32 mouse cellular contexts compared by ENCODE assay signal in genomic region chr5:135890920-135891319, GRCm38 (mm10). TPM values are rescaled to one million over a fixed set of nuclear protein-coding genes. Genes with fewer than 3 reads are reported as not detected.
DNase-seq lines count a peak whose midpoint lies in the region; ATAC-seq and TF ChIP-seq lines count a peak whose summit lies in the region.
"Had no signal": no experiment of that assay in that cellular context is flagged by ENCODE, and none has a peak within 500 bp of the region (broad histone marks: within the 10 kb centered on the region; RNA-seq: fewer than 3 reads in every experiment).

No protein-coding gene starts in this region.

- DNase-seq in embryonic facial prominence, embryonic 14.5 days (ENCODE audit: low spot score) = peak; percentile 36
- no peak for DNase-seq in embryonic facial prominence, embryonic 10.5 days (ENCODE audit: low spot score)
- DNase-seq in ES-CJ7 (ENCODE audit: low read depth, low spot score) = peak; percentile 57
- peak; percentile 54 for DNase-seq in ZHBTc4 (ENCODE audit: low read depth, low spot score)
- DNase-seq in stomach, postnatal 0 days (ENCODE audit: low spot score) = no peak
- no peak for DNase-seq in embryo, embryonic 10 days (ENCODE audit: low spot score)
- no peak for DNase-seq in heart, postnatal 25 days (ENCODE audit: low spot score)
- no peak for DNase-seq in cerebellum, adult 2 months
- DNase-seq: adrenal gland, postnatal 10 days; adrenal gland, postnatal 36 days; cerebellum, adult 18-20 months; cerebellum, adult 9-11 months; cerebellum, postnatal 25 days; embryo, embryonic 11 days; gastrocnemius, postnatal 10 days; gastrocnemius, postnatal 36 days; heart, postnatal 10 days; heart, postnatal 4 days; kidney, adult 18-20 months had no signal

- H3K4me2 ChIP-seq in embryonic facial prominence, embryonic 14.5 days (ENCODE audit: low read depth, low read length) = no peak overlapping the region
- no peak overlapping the region for H3K4me2 ChIP-seq in stomach, postnatal 0 days (replicated peaks; ENCODE audit: low read depth)
- H3K4me2 ChIP-seq: forebrain, embryonic 13.5 days; heart, embryonic 12.5 days; heart, embryonic 15.5 days; hindbrain, embryonic 14.5 days had no signal

- peaks cover 4% of the 10 kb centered on the region; the same call in 1 of the 2 replicates for H3K4me1 ChIP-seq in embryonic facial prominence, embryonic 14.5 days (ENCODE audit: control insufficient read depth, insufficient read depth, low read length)
- peaks cover 24% of the 10 kb centered on the region for H3K4me1 ChIP-seq in embryonic facial prominence, embryonic 10.5 days
- no peaks in the 10 kb centered on the region for H3K4me1 ChIP-seq in stomach, postnatal 0 days (replicated peaks; ENCODE audit: control insufficient read depth, insufficient read depth)
- no peaks in the 10 kb centered on the region for H3K4me1 ChIP-seq in cerebellum, adult 2 months (ENCODE audit: control insufficient read depth, insufficient read depth, low read length)

- no peak for TF ChIP-seq CTCF in stomach, postnatal 0 days (IDR thresholded peaks at IDR 0.05; ENCODE audit: low read depth)
- TF ChIP-seq CTCF in cerebellum, adult 2 months (IDR thresholded peaks at IDR 0.05; ENCODE audit: borderline replicate concordance, insufficient read depth, low read depth, low read length) = no peak

- no peaks in the 10 kb centered on the region for H3K36me3 ChIP-seq in embryonic facial prominence, embryonic 14.5 days (ENCODE audit: control insufficient read depth, insufficient read depth, low read length)
- H3K36me3 ChIP-seq in embryonic facial prominence, embryonic 10.5 days (replicated peaks) = no peaks in the 10 kb centered on the region
- no peaks in the 10 kb centered on the region for H3K36me3 ChIP-seq in stomach, postnatal 0 days (ENCODE audit: control insufficient read depth, insufficient read depth, low read length)
- H3K36me3 ChIP-seq: heart, embryonic 12.5 days; heart, embryonic 15.5 days had no signal

- intact Hi-C loops in heart, postnatal 25 days (cut with DNase I) = no loop called here

- H3K9me3 ChIP-seq in embryonic facial prominence, embryonic 14.5 days (ENCODE audit: control insufficient read depth, low read length) = no peaks in the 10 kb centered on the region
- no peaks in the 10 kb centered on the region for H3K9me3 ChIP-seq in embryonic facial prominence, embryonic 10.5 days
- H3K9me3 ChIP-seq in stomach, postnatal 0 days (ENCODE audit: control insufficient read depth, low read length) = no peaks in the 10 kb centered on the region
- H3K9me3 ChIP-seq: forebrain, embryonic 13.5 days; G1E; heart, embryonic 12.5 days; heart, embryonic 15.5 days had no signal

- no peak for ATAC-seq in embryonic facial prominence, embryonic 14.5 days (ENCODE audit: low read depth)
- ATAC-seq in stomach, postnatal 0 days (ENCODE audit: low FRiP score, low TSS enrichment) = no peak
- ATAC-seq: activated CD4-positive, CD25-positive, alpha-beta regulatory T cell, adult 4 months; forebrain, embryonic 13.5 days; forebrain, embryonic 16.5 days; hindbrain, postnatal 0 days; inflammation-experienced regulatory T-cells, adult 6 months; intestine, embryonic 16.5 days; Patski had no signal

- TF ChIP-seq POLR2A in cerebellum, adult 2 months (IDR thresholded peaks at IDR 0.05; ENCODE audit: borderline replicate concordance, insufficient read depth, low read length) = no peak

- no peak for TF ChIP-seq EP300 in stomach, postnatal 0 days (optimal IDR thresholded peaks at IDR 0.05)

- H3K27me3 ChIP-seq in embryonic facial prominence, embryonic 14.5 days (replicated peaks; ENCODE audit: control insufficient read depth, insufficient read depth, low read length) = peaks cover 13% of the 10 kb centered on the region
- peaks cover 61% of the 10 kb centered on the region for H3K27me3 ChIP-seq in embryonic facial prominence, embryonic 10.5 days (replicated peaks; ENCODE audit: low read depth, poor library complexity, severe bottlenecking)
- no peaks in the 10 kb centered on the region for H3K27me3 ChIP-seq in stomach, postnatal 0 days (ENCODE audit: control insufficient read depth, insufficient read depth, low read length)
- peaks cover 2% of the 10 kb centered on the region; the same call in 1 of the 2 replicates for H3K27me3 ChIP-seq in cerebellum, adult 2 months (ENCODE audit: control insufficient read depth, insufficient read depth, low read length)
- H3K27me3 ChIP-seq: heart, embryonic 15.5 days; Patski had no signal

- H3K27ac ChIP-seq in embryonic facial prominence, embryonic 14.5 days (replicated peaks; ENCODE audit: low read depth, low read length) = no peak overlapping the region
- H3K27ac ChIP-seq in embryonic facial prominence, embryonic 10.5 days (replicated peaks) = no peak overlapping the region
- peak overlapping the region; percentile 65 for H3K27ac ChIP-seq in stomach, postnatal 0 days (replicated peaks)
- H3K27ac ChIP-seq in cerebellum, adult 2 months (ENCODE audit: insufficient read depth, low read length) = no peak overlapping the region
- H3K27ac ChIP-seq: forebrain, embryonic 13.5 days; heart, embryonic 15.5 days; hindbrain, embryonic 14.5 days; hindbrain, postnatal 0 days had no signal

- no peak overlapping the region for H3K4me3 ChIP-seq in embryonic facial prominence, embryonic 14.5 days (ENCODE audit: low read depth, low read length)
- H3K4me3 ChIP-seq in embryonic facial prominence, embryonic 10.5 days = no peak overlapping the region
- H3K4me3 ChIP-seq in stomach, postnatal 0 days (ENCODE audit: low read depth, low read length) = no peak overlapping the region
- no peak overlapping the region for H3K4me3 ChIP-seq in cerebellum, adult 2 months (replicated peaks; ENCODE audit: insufficient read depth, low read depth, low read length)
- H3K4me3 ChIP-seq: erythroblast, embryonic 14.5 days; forebrain, embryonic 13.5 days; heart, embryonic 12.5 days; heart, embryonic 15.5 days had no signal

- no peak overlapping the region for H3K9ac ChIP-seq in embryonic facial prominence, embryonic 14.5 days (ENCODE audit: low read depth, low read length)
- no peak overlapping the region for H3K9ac ChIP-seq in stomach, postnatal 0 days (ENCODE audit: low read length)
- H3K9ac ChIP-seq: forebrain, embryonic 13.5 days; heart, embryonic 15.5 days; hindbrain, embryonic 14.5 days had no signal

- WGBS in embryonic facial prominence, embryonic 14.5 days = 39% methylated on average over 2 of the region's 3 CpGs
- WGBS in embryonic facial prominence, embryonic 10.5 days = 65% methylated on average over 3 of the region's 3 CpGs
- 35% methylated on average over 3 of the region's 3 CpGs for WGBS in stomach, postnatal 0 days
- WGBS in cerebellum, adult 2 months = 73% methylated on average over 3 of the region's 3 CpGs

RNA-seq across cellular contexts. Expression of gene Hspb1, which starts 3.2 kb away (rescaled TPM):
- 365 and 522 TPM in 2 replicates for polyA plus RNA-seq in embryonic facial prominence, embryonic 14.5 days (2014; fragmentation: Nextera tagmentation; extraction: Ambion mirVana)
- polyA plus RNA-seq in embryonic facial prominence, embryonic 10.5 days (2016; fragmentation: Nextera tagmentation; extraction: Ambion mirVana) = 24.0 and 24.4 TPM in 2 replicates
- 1,235 and 1,355 TPM in 2 replicates for polyA plus RNA-seq in stomach, postnatal 0 days (2015; fragmentation: Nextera tagmentation; extraction: Ambion mirVana)
- total RNA-seq in heart, postnatal 25 days (2021) = 100 to 1,000 TPM; 385 to 513 TPM
- 42.9 and 49.2 TPM in 2 replicates for polyA plus RNA-seq in cerebellum, adult 2 months (2012; rRNA removed)
- total RNA-seq: G1E; granulocyte monocyte progenitor cell, adult 5-6 weeks had no signal
- polyA plus RNA-seq: activated CD4-positive, CD25-positive, alpha-beta regulatory T cell, adult 4 months; G1E had no signal

RNA-seq across cellular contexts. Expression of gene Ywhag, which starts 43.5 kb away (rescaled TPM):
- 97.4 and 101 TPM in 2 replicates for polyA plus RNA-seq in embryonic facial prominence, embryonic 14.5 days (2014; fragmentation: Nextera tagmentation; extraction: Ambion mirVana)
- polyA plus RNA-seq in embryonic facial prominence, embryonic 10.5 days (2016; fragmentation: Nextera tagmentation; extraction: Ambion mirVana) = 244 and 257 TPM in 2 replicates
- 86.0 and 89.2 TPM in 2 replicates for polyA plus RNA-seq in stomach, postnatal 0 days (2015; fragmentation: Nextera tagmentation; extraction: Ambion mirVana)
- 100 to 1,000 TPM; 285 to 296 TPM for total RNA-seq in heart, postnatal 25 days (2021)
- polyA plus RNA-seq in cerebellum, adult 2 months (2012; rRNA removed) = 445 and 493 TPM in 2 replicates

Comparison
In these comparisons a context has a peak if more than half of its experiments do, and no peak if none do; other contexts are left out.
1. DNase-seq: peak in embryonic facial prominence, embryonic 14.5 days (single experiment), ES-CJ7 (single experiment) and ZHBTc4 (single experiment); none in embryonic facial prominence, embryonic 10.5 days (single experiment), stomach, postnatal 0 days (single experiment), embryo, embryonic 10 days (single experiment), heart, postnatal 25 days (single experiment) and cerebellum, adult 2 months (0 of 2).